Mouse (Mus musculus) CH12.LX (cell line): Measurements from ENCODE around the gene Srrm3. TPM values are rescaled to one million over a fixed set of nuclear protein-coding genes. Genes with fewer than 3 reads are reported as not detected.

Experiments
- DNase-seq: peaks from one replicate; pipeline ENCODE4 v3.0.0-alpha.2; 2013; ENCODE audit errors: extremely low read depth
- H3K27ac ChIP-seq: 2 replicates; pipeline ENCODE4 v1.5.1; 2012; ENCODE audit warnings: low read depth, mild to moderate bottlenecking, control low read depth, moderate library complexity; ENCODE audit not compliant: insufficient read depth
- H3K27me3 ChIP-seq: replicated peaks from 2 replicates; pipeline ENCODE3; 2012; ENCODE audit warnings: inconsistent platforms
- H3K36me3 ChIP-seq, 2 experiments: replicated peaks in 1 of 2; 2 replicates each; pipeline versions ENCODE3 to v1.6.1; 2012; ENCODE audit warnings: inconsistent platforms in 1 of 2, low read length in 1 of 2, mild to moderate bottlenecking in 1 of 2, mixed read lengths in 1 of 2, moderate library complexity in 1 of 2; ENCODE audit not compliant: control insufficient read depth in 1 of 2, insufficient read depth in 1 of 2
- H3K4me1 ChIP-seq, 2 experiments: 2 replicates each; pipeline ENCODE4 v1.6.1; 2012; ENCODE audit warnings: inconsistent platforms in 1 of 2, moderate library complexity in 1 of 2; ENCODE audit not compliant: insufficient read depth in 2 of 2, control insufficient read depth in 1 of 2
- H3K4me2 ChIP-seq: 2 replicates; pipeline ENCODE4 v1.6.1; 2012; ENCODE audit warnings: low read depth, mild to moderate bottlenecking, control low read depth; ENCODE audit not compliant: poor library complexity, insufficient read depth, severe bottlenecking
- H3K4me3 ChIP-seq, 3 experiments: fragments of 150-350 bp in 1 of 3; sonication (generic) in 1 of 3; replicated peaks in 1 of 3; 2 replicates each; pipeline versions ENCODE3 to v1.5.1; 2011 to 2012; ENCODE audit warnings: low read depth in 2 of 3, low read length in 2 of 3, mild to moderate bottlenecking in 2 of 3, moderate library complexity in 2 of 3, control low read depth in 1 of 3, improper control_type of control experiment in 1 of 3, inconsistent platforms in 1 of 3, mixed read lengths in 1 of 3; ENCODE audit not compliant: poor library complexity in 1 of 3
- H3K79me2 ChIP-seq: replicated peaks from 2 replicates; pipeline ENCODE4 v1.6.1; 2012; ENCODE audit warnings: mild to moderate bottlenecking, moderate library complexity; ENCODE audit not compliant: control insufficient read depth, poor library complexity, insufficient read depth, severe bottlenecking; ENCODE audit errors: extremely low read depth
- H3K9ac ChIP-seq: 2 replicates; pipeline ENCODE4 v1.6.1; 2012; ENCODE audit warnings: low read depth, mild to moderate bottlenecking, control low read depth, moderate library complexity; ENCODE audit not compliant: insufficient read depth
- H3K9me3 ChIP-seq: replicated peaks from 2 replicates; pipeline ENCODE3; 2012; ENCODE audit warnings: low read length, inconsistent platforms, mixed read lengths
- BHLHE40 ChIP-seq: IDR thresholded peaks from 2 replicates; pipeline ENCODE4 v1.6.1; 2011; ENCODE audit warnings: mild to moderate bottlenecking, low read depth, low read length, improper control_type of control experiment
- CHD1 ChIP-seq: IDR thresholded peaks from 2 replicates; pipeline ENCODE4 v1.6.1; 2012; ENCODE audit warnings: low read depth, low read length, improper control_type of control experiment, inconsistent platforms
- CHD2 ChIP-seq: IDR thresholded peaks from 2 replicates; pipeline ENCODE4 v1.6.1; 2011; ENCODE audit warnings: low read length, improper control_type of control experiment
- ELF1 ChIP-seq: IDR thresholded peaks from 2 replicates; pipeline ENCODE4 v1.6.1; 2014; ENCODE audit warnings: low read depth, mild to moderate bottlenecking, inconsistent platforms, low read length, improper control_type of control experiment
- EP300 ChIP-seq: IDR thresholded peaks from 2 replicates; pipeline ENCODE4 v1.6.1; 2011; ENCODE audit warnings: low read length, improper control_type of control experiment
- ETS1 ChIP-seq: conservative IDR thresholded peaks from 2 replicates; pipeline ENCODE4 v1.6.1; 2012; ENCODE audit warnings: low read depth, mild to moderate bottlenecking, inconsistent platforms, low read length, improper control_type of control experiment, moderate library complexity
- IRF4 ChIP-seq: IDR thresholded peaks from 2 replicates; pipeline ENCODE4 v1.6.1; 2014; ENCODE audit warnings: low read depth, mild to moderate bottlenecking, inconsistent platforms, low read length, improper control_type of control experiment
- JUN ChIP-seq: IDR thresholded peaks from 2 replicates; pipeline ENCODE4 v1.6.1; 2011; ENCODE audit warnings: low read depth, mild to moderate bottlenecking, low read length, improper control_type of control experiment, moderate library complexity; ENCODE audit not compliant: insufficient read depth
- JUND ChIP-seq: conservative IDR thresholded peaks from 2 replicates; pipeline ENCODE4 v1.6.1; 2011; ENCODE audit warnings: low read depth, low read length, improper control_type of control experiment
- KAT2A ChIP-seq: IDR thresholded peaks from 2 replicates; pipeline ENCODE4 v1.6.1; 2012; ENCODE audit warnings: low read length, improper control_type of control experiment, inconsistent platforms; ENCODE audit not compliant: insufficient replicate concordance
- MAFK ChIP-seq: IDR thresholded peaks from 2 replicates; pipeline ENCODE4 v1.6.1; 2011; ENCODE audit warnings: low read length, improper control_type of control experiment; ENCODE audit not compliant: insufficient replicate concordance
- MEF2A ChIP-seq: IDR thresholded peaks from 2 replicates; pipeline ENCODE4 v1.6.1; 2014; ENCODE audit warnings: low read depth, mild to moderate bottlenecking, inconsistent platforms, low read length, improper control_type of control experiment, borderline replicate concordance
- MXI1 ChIP-seq: IDR thresholded peaks from 2 replicates; pipeline ENCODE4 v1.6.1; 2011; ENCODE audit warnings: mild to moderate bottlenecking, low read depth, low read length, improper control_type of control experiment
- POLR2A ChIP-seq: IDR thresholded peaks from 2 replicates; pipeline ENCODE4 v1.6.1; 2011; ENCODE audit warnings: low read depth, mild to moderate bottlenecking, improper control_type of control experiment, low read length
- RAD21 ChIP-seq: IDR thresholded peaks from 2 replicates; pipeline ENCODE4 v1.6.1; 2011; ENCODE audit warnings: low read depth, mild to moderate bottlenecking, low read length, improper control_type of control experiment, moderate library complexity
- SIN3A ChIP-seq: IDR thresholded peaks from 2 replicates; pipeline ENCODE4 v1.6.1; 2012; ENCODE audit warnings: low read length, improper control_type of control experiment, inconsistent platforms
- SMC3 ChIP-seq: IDR thresholded peaks from 2 replicates; pipeline ENCODE4 v1.6.1; 2011; ENCODE audit warnings: low read depth, low read length, improper control_type of control experiment
- TBP ChIP-seq: conservative IDR thresholded peaks from 2 replicates; pipeline ENCODE4 v1.6.1; 2011; ENCODE audit warnings: low read depth, low read length, improper control_type of control experiment
- TCF12 ChIP-seq: IDR thresholded peaks from 2 replicates; pipeline ENCODE4 v1.6.1; 2014; ENCODE audit warnings: low read depth, mild to moderate bottlenecking, inconsistent platforms, low read length, improper control_type of control experiment
- UBTF ChIP-seq: IDR thresholded peaks from 2 replicates; pipeline ENCODE4 v1.6.1; 2012; ENCODE audit warnings: low read depth, mild to moderate bottlenecking, inconsistent platforms, low read length, improper control_type of control experiment, moderate library complexity
- ZC3H11A ChIP-seq: IDR thresholded peaks from 2 replicates; pipeline ENCODE4 v1.6.1; 2012; ENCODE audit warnings: low read depth, mild to moderate bottlenecking, inconsistent platforms, low read length, improper control_type of control experiment
- ZMIZ1 ChIP-seq: IDR thresholded peaks from 2 replicates; pipeline ENCODE4 v1.6.1; 2012; ENCODE audit warnings: low read depth, mild to moderate bottlenecking, inconsistent platforms, low read length, improper control_type of control experiment
- dilution Hi-C: fragments of 300-500 bp; cut with MboI; formaldehyde crosslinking; loops from 2 replicates; pipeline ENCODE4 v1.14.3; 2020; ENCODE audit warnings: low sequenced_read_pairs; ENCODE audit not compliant: extremely low pct_unique_long_range_greater_than_20kb, extremely low pct_ligation_motif_present
- in situ Hi-C: fragments of 300-500 bp; cut with MboI; formaldehyde crosslinking; loops from 3 replicates; pipeline ENCODE4 v1.14.3; 2019; ENCODE audit warnings: low sequenced_read_pairs, low pct_ligation_motif_present, low pct_unique_long_range_greater_than_20kb, mixed read lengths
- polyA plus RNA-seq: library from polyadenylated mRNA; unstranded; fragments of >175 nt; gene quantifications from 2 replicates; pipeline ENCODE4 v1.2.1, GENCODE M21; 2012; ENCODE audit warnings: low read depth; ENCODE audit not compliant: insufficient read length
- total RNA-seq, 2 experiments: library from RNA; depleted of rRNA; stranded (reverse); fragments of 300-350 nt in 1 of 2; fragments of >200 nt in 1 of 2; gene quantifications; 2 replicates each; pipeline ENCODE4 v1.2.3; 2012 to 2014

The Srrm3 gene
- total and polyA plus RNA-seq, 3 experiments, result not detected

GRCm38 (mm10) chr5:135780331-135780730, 26.4 kb upstream of the Srrm3 start:
- Histone ChIP-seq H3K9ac (peak overlapping the region; percentile 90), H3K79me2 (peaks cover 36% of the 10 kb centered on the region)
- 0 out of 2 replicates have a peak, but pooled peaks have one; percentile 9 for TF ChIP-seq POLR2A
- TF ChIP-seq CHD1, result no peak
- no peak for TF ChIP-seq MXI1
- no peak for TF ChIP-seq TBP
- TF ChIP-seq CHD2, result 0 out of 2 replicates have a peak, but pooled peaks have one; percentile 14
- TF ChIP-seq RAD21, result no peak
- TF ChIP-seq, all 38 proteins: peak for 2
- no peaks in the 10 kb centered on the region for H3K9me3 ChIP-seq
- in situ Hi-C loops, result no loop called here
- H3K4me2 ChIP-seq, result peak overlapping the region; percentile 80
- H3K4me3 ChIP-seq, result peak overlapping the region in 1 of 3 experiments; percentile 87
- no peak overlapping the region for H3K27ac ChIP-seq
- H3K4me1 ChIP-seq, result peaks cover 8 to 39% of the 10 kb centered on the region in 2 experiments
- dilution Hi-C loops, result no loop called here
- H3K36me3 ChIP-seq, result peaks cover 27 to 51% of the 10 kb centered on the region in 2 experiments
- DNase-seq, result peak; percentile 21
- H3K27me3 ChIP-seq, result no peaks in the 10 kb centered on the region

GRCm38 (mm10) chr5:135782901-135783300, 23.8 kb upstream of the Srrm3 start:
- dilution Hi-C loops (no loop called here), in situ Hi-C loops (no loop called here)
- H3K9ac ChIP-seq, result no peak overlapping the region
- TF ChIP-seq ETS1, result no peak
- H3K79me2 ChIP-seq, result peaks cover 36% of the 10 kb centered on the region
- no peaks in the 10 kb centered on the region for H3K27me3 ChIP-seq
- H3K4me3 ChIP-seq, result no peak overlapping the region
- H3K9me3 ChIP-seq, result no peaks in the 10 kb centered on the region
- peaks cover 53 to 76% of the 10 kb centered on the region in 2 experiments for H3K36me3 ChIP-seq
- H3K27ac ChIP-seq, result no peak overlapping the region
- peaks cover 4 to 26% of the 10 kb centered on the region in 2 experiments for H3K4me1 ChIP-seq
- no peak overlapping the region for H3K4me2 ChIP-seq
- no peak for DNase-seq

GRCm38 (mm10) chr5:135793996-135794858, 12.5 kb upstream of the Srrm3 start:
- Histone ChIP-seq H3K27ac (peak overlapping the region; percentile 72), H3K4me1 (peaks cover 4 to 24% of the 10 kb centered on the region in 2 experiments), H3K4me3 (peak overlapping the region; percentile 32 to 47 (median 34)), H3K4me2 (peak overlapping the region; percentile 62), H3K9ac (peak overlapping the region; percentile 37), H3K9me3 (no peaks in the 10 kb centered on the region), H3K79me2 (no peaks in the 10 kb centered on the region), H3K36me3 (peaks cover 27 to 33% of the 10 kb centered on the region in 2 experiments), H3K27me3 (peaks cover 20% of the 10 kb centered on the region)
- in situ Hi-C loops (no loop called here), dilution Hi-C loops (no loop called here)
- peak; percentile 78 for DNase-seq
- TF ChIP-seq ETS1 (0 out of 2 replicates have a peak, but pooled peaks have one; percentile 27), SIN3A (no peak), UBTF (no peak), CHD1 (no peak), ELF1 (peak; percentile 68), TBP (no peak), CHD2 (no peak), BHLHE40 (no peak), ZC3H11A (no peak), JUND (no peak), IRF4 (peak; percentile 21; the same call in 1 of the 2 replicates), KAT2A (no peak), POLR2A (peak; percentile 44; the same call in 1 of the 2 replicates), MXI1 (0 out of 2 replicates have a peak, but pooled peaks have one; percentile 25), RAD21 (peak; percentile 57), MAFK (no peak), MEF2A (no peak; the same call in 1 of the 2 replicates), JUN (no peak), ZMIZ1 (no peak), EP300 (peak; percentile 39), SMC3 (peak; percentile 64), TCF12 (peak; percentile 39; the same call in 1 of the 2 replicates)
